Mouse (Mus musculus): ENCODE results near the gene Tas2r144. TPM values are rescaled to one million over a fixed set of nuclear protein-coding genes. Genes with fewer than 3 reads are reported as not detected.

Gene Tas2r144
- total RNA-seq, 1 experiment from 2014 or later, result not detected

DNA sequence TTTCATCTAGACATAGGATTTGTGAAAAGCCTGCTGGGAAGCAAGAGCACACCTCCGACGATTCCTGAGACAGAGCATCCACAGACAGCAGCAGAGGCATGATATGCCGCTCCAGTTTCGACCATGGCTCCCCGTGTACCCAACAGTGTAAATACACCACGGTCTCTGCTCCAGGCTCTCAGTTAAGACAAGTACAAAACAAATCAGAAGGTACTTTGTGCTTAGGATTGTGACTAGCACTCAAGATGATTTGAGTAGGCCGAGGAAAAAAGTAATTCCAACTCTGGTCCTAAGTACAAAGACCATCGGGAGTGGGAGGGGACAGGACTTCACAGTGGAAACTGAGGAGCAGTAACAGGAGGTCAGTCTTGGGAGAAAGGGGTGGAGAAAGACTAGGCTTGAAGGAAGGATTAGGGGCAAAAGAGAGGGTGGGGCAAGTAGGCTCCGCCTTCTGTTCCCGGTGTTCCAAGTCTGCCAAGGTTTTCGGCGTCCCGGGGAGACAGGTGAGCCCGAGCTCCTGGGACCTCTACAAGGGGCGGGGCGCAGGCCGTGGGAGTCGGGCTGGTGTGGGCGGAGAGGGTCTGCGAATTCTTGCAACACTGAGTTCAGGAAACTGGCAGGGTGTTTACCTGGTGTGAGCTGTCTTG lies 46.5 kb downstream of the Tas2r144 start, which contains the start of gene Tmem139:
Gene Tmem139 (plus strand): TSS at position 447 of the 647 bp plus-strand sequence.
- no peak for ATAC-seq (replicated peaks; ENCODE audit: low read depth, poor library complexity, severe bottlenecking)

DNA sequence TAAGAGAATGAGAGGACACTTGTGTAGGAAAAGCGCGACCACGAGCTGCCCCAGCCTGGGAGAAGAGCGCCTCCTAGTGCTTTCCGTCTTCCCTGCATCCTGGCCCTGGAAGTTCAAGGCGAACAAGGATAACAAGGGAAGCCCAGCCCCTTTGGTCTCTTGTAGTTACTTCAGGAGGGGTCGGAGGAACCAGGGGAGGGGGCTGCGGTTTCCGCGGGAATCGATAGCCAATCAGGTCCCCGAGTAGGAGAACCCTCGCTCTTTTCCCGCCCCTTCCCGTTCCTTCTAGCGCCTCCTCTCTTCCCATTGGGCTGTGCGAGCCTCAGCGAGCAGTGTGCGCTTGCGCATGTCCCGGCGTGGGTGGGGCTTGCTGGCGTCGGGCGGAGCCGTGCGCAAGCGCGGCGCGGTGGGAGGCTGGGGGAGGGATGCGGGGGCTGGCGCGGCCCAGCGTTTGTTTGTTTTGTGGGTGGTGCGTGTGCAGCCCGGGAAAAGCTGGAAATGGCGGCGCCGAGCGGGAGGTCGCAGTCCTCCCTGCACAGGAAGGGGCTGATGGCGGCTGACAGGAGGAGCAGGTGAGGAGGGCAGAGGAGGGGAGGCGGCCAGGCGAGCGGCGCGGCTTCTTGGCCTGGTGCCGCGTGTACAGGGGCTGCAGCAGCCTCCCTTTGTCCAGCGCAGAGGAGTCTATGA lies 49.6 kb downstream of the Tas2r144 start, which contains the start of gene Casp2:
Gene Casp2 (plus strand): TSS at position 360 of the 687 bp plus-strand sequence.
- ATAC-seq (replicated peaks; ENCODE audit: low read depth, poor library complexity, severe bottlenecking), result peak; percentile 91

Other genes with a start within 250 kb of the Tas2r144 start
- gene Sval3, start 247.2 kb upstream of the Tas2r144 start, total RNA-seq (2017), result not detected in 2 replicates
- not detected in 2 replicates for gene Sva, start 176.9 kb upstream of the Tas2r144 start, total RNA-seq (2017)
- not detected in 2 replicates for gene Tas2r139, start 74.4 kb upstream of the Tas2r144 start, total RNA-seq (2017)
- 8.3 and 14.6 TPM in 2 replicates for gene Gstk1, start 30.6 kb downstream of the Tas2r144 start, total RNA-seq (2017)
- not detected in 2 replicates for gene Tmem139, start 46.6 kb downstream of the Tas2r144 start, total RNA-seq (2017)
- 88.4 and 100 TPM in 2 replicates for gene Casp2, start 49.7 kb downstream of the Tas2r144 start, total RNA-seq (2017)
- not detected in 2 replicates for gene Clcn1, start 71.4 kb downstream of the Tas2r144 start, total RNA-seq (2017)
- gene Fam131b, start 109.3 kb downstream of the Tas2r144 start, total RNA-seq (2017), result not detected in 2 replicates
- gene Zyx, start 134.3 kb downstream of the Tas2r144 start, total RNA-seq (2017), result 34.5 and 48.0 TPM in 2 replicates
- 1.8 TPM in 1 of 2 replicates, not detected in the other for gene Epha1, start 157.9 kb downstream of the Tas2r144 start, total RNA-seq (2017)
- gene Tas2r143, start 184.9 kb downstream of the Tas2r144 start, total RNA-seq (2017), result not detected in 2 replicates
- gene Tas2r135, start 190.1 kb downstream of the Tas2r144 start, total RNA-seq (2017), result not detected in 2 replicates
- not detected in 2 replicates for gene Tas2r126, start 219.2 kb downstream of the Tas2r144 start, total RNA-seq (2017)
- gene Olfr458, start 249.9 kb downstream of the Tas2r144 start, total RNA-seq (2017), result not detected in 2 replicates